Mouse (Mus musculus) stomach, embryonic 15.5 days (tissue): Measurements from ENCODE around the gene Edrf1. TPM values are rescaled to one million over a fixed set of nuclear protein-coding genes. Genes with fewer than 3 reads are reported as not detected.

Source experiments
- ATAC-seq: fragments of 200-750 bp; cut with Nextera tagmentation; 2 replicates; pipeline ENCODE4 v1.8.0; 2017; ENCODE audit warnings: low read depth, moderate number of reproducible peaks, moderate TSS enrichment; ENCODE audit not compliant: insufficient read depth, low FRiP score
- H3K27ac ChIP-seq: fragments of 300-500 bp; sonication (generic); 2 replicates; pipeline ENCODE4 v1.5.1; 2015; ENCODE audit warnings: mild to moderate bottlenecking, inconsistent platforms
- H3K27me3 ChIP-seq: fragments of 300-500 bp; sonication (generic); replicated peaks from 2 replicates; pipeline ENCODE4 v1.6.1; 2015; ENCODE audit warnings: inconsistent platforms
- H3K36me3 ChIP-seq: fragments of 300-500 bp; sonication (generic); 2 replicates; pipeline ENCODE4 v1.6.1; 2015; ENCODE audit warnings: inconsistent platforms
- H3K4me1 ChIP-seq: fragments of 300-500 bp; sonication (generic); 2 replicates; pipeline ENCODE4 v1.6.1; 2015; ENCODE audit warnings: inconsistent platforms
- H3K4me2 ChIP-seq: fragments of 300-500 bp; sonication (generic); 2 replicates; pipeline ENCODE4 v1.6.1; 2015; ENCODE audit warnings: mild to moderate bottlenecking, inconsistent platforms
- H3K4me3 ChIP-seq: fragments of 300-500 bp; sonication (generic); replicated peaks from 2 replicates; pipeline ENCODE4 v1.5.1; 2015; ENCODE audit warnings: inconsistent platforms
- H3K9ac ChIP-seq: fragments of 300-500 bp; sonication (generic); 2 replicates; pipeline ENCODE4 v1.6.1; 2015; ENCODE audit warnings: inconsistent platforms
- H3K9me3 ChIP-seq: fragments of 300-500 bp; sonication (generic); 2 replicates; pipeline ENCODE4 v1.6.1; 2016; ENCODE audit warnings: inconsistent platforms
- WGBS: fragments of 180-500 bp; shearing (Covaris S2); methylation state at CpG from one replicate; pipeline ENCODE4 v1.1.7; 2015; 5-methylcytosine and 5-hydroxymethylcytosine counted together
- polyA plus RNA-seq: library from polyadenylated mRNA; unstranded; fragments of >200 nt; fragmentation: Nextera tagmentation; extraction: Ambion mirVana; gene quantifications from 2 replicates; pipeline ENCODE4 v1.2.1, GENCODE M21; 2015

The Edrf1 gene
- polyA plus RNA-seq, 1 experiment from 2014 or later = 17.7 TPM

- no peaks in the 10 kb centered on the region for H3K4me1 ChIP-seq
- no peak overlapping the region for H3K9ac ChIP-seq
- peak overlapping the region; percentile 27; the same call in 1 of the 2 replicates for H3K4me2 ChIP-seq
- no peaks in the 10 kb centered on the region for H3K36me3 ChIP-seq
- 31% methylated on average over 11 of the region's 11 CpGs for WGBS
- no peak for ATAC-seq
- no peak overlapping the region for H3K27ac ChIP-seq
- H3K4me3 ChIP-seq = no peak overlapping the region
- no peaks in the 10 kb centered on the region for H3K9me3 ChIP-seq
- no peaks in the 10 kb centered on the region for H3K27me3 ChIP-seq
Observed at GRCm38 (mm10) chr7:133620721-133621120, 16.6 kb upstream of the Edrf1 start.

- Histone ChIP-seq H3K27me3 (no peaks in the 10 kb centered on the region), H3K4me2 (no peak overlapping the region), H3K9ac (no peak overlapping the region), H3K9me3 (no peaks in the 10 kb centered on the region), H3K4me3 (no peak overlapping the region), H3K27ac (no peak overlapping the region), H3K4me1 (0 out of 2 replicates have a peak, but pooled peaks cover 3% of the 10 kb centered on the region), H3K36me3 (no peaks in the 10 kb centered on the region)
- ATAC-seq = no peak
- 82% methylated on average over 5 of the region's 5 CpGs for WGBS
Observed at GRCm38 (mm10) chr7:133623226-133623625, 14.1 kb upstream of the Edrf1 start.

- ATAC-seq = no peak
- no peak overlapping the region for H3K27ac ChIP-seq
Observed at GRCm38 (mm10) chr7:133627184-133627936, 10.0 kb upstream of the Edrf1 start.

GRCm38 (mm10) chr7:133630821-133631220 lies 6.5 kb upstream of the Edrf1 start:
- Histone ChIP-seq H3K4me1 (0 out of 2 replicates have a peak, but pooled peaks cover 3% of the 10 kb centered on the region), H3K4me3 (no peak overlapping the region), H3K9ac (no peak overlapping the region), H3K36me3 (no peaks in the 10 kb centered on the region), H3K9me3 (no peaks in the 10 kb centered on the region), H3K4me2 (no peak overlapping the region), H3K27me3 (no peaks in the 10 kb centered on the region), H3K27ac (no peak overlapping the region)
- no peak for ATAC-seq
- 67% methylated on average over 5 of the region's 5 CpGs for WGBS

More at GRCm38 (mm10) chr7:133627184-133627936, 10.0 kb upstream of the Edrf1 start:
- H3K9ac ChIP-seq = no peak overlapping the region
- 0 out of 2 replicates have a peak, but pooled peaks cover 3% of the 10 kb centered on the region for H3K4me1 ChIP-seq
- no peak overlapping the region for H3K4me2 ChIP-seq
- WGBS = 32% methylated on average over 14 of the region's 14 CpGs
- no peaks in the 10 kb centered on the region for H3K27me3 ChIP-seq
- H3K4me3 ChIP-seq = no peak overlapping the region
- H3K36me3 ChIP-seq = no peaks in the 10 kb centered on the region
- no peaks in the 10 kb centered on the region for H3K9me3 ChIP-seq

GRCm38 (mm10) chr7:133632476-133632875 lies 4.9 kb upstream of the Edrf1 start:
- Histone ChIP-seq H3K9ac (no peak overlapping the region), H3K27ac (no peak overlapping the region), H3K36me3 (no peaks in the 10 kb centered on the region), H3K27me3 (no peaks in the 10 kb centered on the region), H3K9me3 (no peaks in the 10 kb centered on the region), H3K4me2 (no peak overlapping the region), H3K4me1 (0 out of 2 replicates have a peak, but pooled peaks cover 2% of the 10 kb centered on the region), H3K4me3 (no peak overlapping the region)
- no peak for ATAC-seq
- WGBS = 28% methylated on average over 2 of the region's 2 CpGs

- Histone ChIP-seq H3K27me3 (no peaks in the 10 kb centered on the region), H3K4me2 (no peak overlapping the region), H3K9me3 (no peaks in the 10 kb centered on the region), H3K4me3 (no peak overlapping the region), H3K27ac (peak overlapping the region; percentile 59; the same call in 1 of the 2 replicates), H3K9ac (no peak overlapping the region), H3K36me3 (no peaks in the 10 kb centered on the region), H3K4me1 (peaks cover 6% of the 10 kb centered on the region; the same call in 1 of the 2 replicates)
- 43% methylated on average over 10 of the region's 12 CpGs for WGBS
- ATAC-seq = no peak
Observed at GRCm38 (mm10) chr7:133634932-133635650, 2.3 kb upstream of the Edrf1 start.

GRCm38 (mm10) chr7:133636738-133637352 lies 498 bp upstream of the Edrf1 start:
- ATAC-seq = peak; percentile 6; the same call in 1 of the 2 replicates

GRCm38 (mm10) chr7:133638306-133638705 lies 963 bp downstream of the Edrf1 start:
- Histone ChIP-seq H3K36me3 (peaks cover 22% of the 10 kb centered on the region), H3K9me3 (no peaks in the 10 kb centered on the region), H3K4me3 (peak overlapping the region; percentile 98), H3K9ac (peak overlapping the region; percentile 99), H3K27me3 (no peaks in the 10 kb centered on the region), H3K4me2 (peak overlapping the region; percentile 84), H3K4me1 (peaks cover 6% of the 10 kb centered on the region; the same call in 1 of the 2 replicates), H3K27ac (peak overlapping the region; percentile 87; the same call in 1 of the 2 replicates)
- no peak for ATAC-seq
- 7% methylated on average over 13 of the region's 13 CpGs for WGBS

More at GRCm38 (mm10) chr7:133636738-133637352, 498 bp upstream of the Edrf1 start:
- H3K27ac ChIP-seq = peak overlapping the region; percentile 93
- peak overlapping the region; percentile 83 for H3K4me2 ChIP-seq
- H3K27me3 ChIP-seq = no peaks in the 10 kb centered on the region
- no peaks in the 10 kb centered on the region for H3K9me3 ChIP-seq
- 3% methylated on average over 21 of the region's 21 CpGs for WGBS
- H3K36me3 ChIP-seq = peaks cover 11% of the 10 kb centered on the region
- peak overlapping the region; percentile 63 for H3K9ac ChIP-seq
- H3K4me3 ChIP-seq = peak overlapping the region; percentile 98
- peaks cover 6% of the 10 kb centered on the region; the same call in 1 of the 2 replicates for H3K4me1 ChIP-seq

GRCm38 (mm10) chr7:133638821-133639220 lies 1.5 kb downstream of the Edrf1 start:
- H3K9ac ChIP-seq = peak overlapping the region; percentile 99; the same call in 1 of the 2 replicates
- H3K9me3 ChIP-seq = no peaks in the 10 kb centered on the region
- H3K4me3 ChIP-seq = peak overlapping the region; percentile 98
- peaks cover 6% of the 10 kb centered on the region; the same call in 1 of the 2 replicates for H3K4me1 ChIP-seq
- WGBS = 88% methylated on average over 13 of the region's 13 CpGs
- H3K4me2 ChIP-seq = peak overlapping the region; percentile 84
- peaks cover 24% of the 10 kb centered on the region for H3K36me3 ChIP-seq
- no peak overlapping the region for H3K27ac ChIP-seq
- no peak for ATAC-seq
- no peaks in the 10 kb centered on the region for H3K27me3 ChIP-seq

- no peak for ATAC-seq
- WGBS = 88% methylated on average over 6 of the region's 6 CpGs
Observed at GRCm38 (mm10) chr7:133645716-133646115, 8.4 kb downstream of the Edrf1 start.

GRCm38 (mm10) chr7:133662467-133662866 lies 25.1 kb downstream of the Edrf1 start:
- Histone ChIP-seq H3K27ac (no peak overlapping the region), H3K27me3 (no peaks in the 10 kb centered on the region), H3K4me3 (no peak overlapping the region), H3K4me1 (no peaks in the 10 kb centered on the region), H3K36me3 (peaks cover 67% of the 10 kb centered on the region), H3K9me3 (no peaks in the 10 kb centered on the region), H3K4me2 (no peak overlapping the region), H3K9ac (no peak overlapping the region)
- no peak for ATAC-seq
- WGBS = 77% methylated on average over 1 of the region's 1 CpGs

More at GRCm38 (mm10) chr7:133645716-133646115, 8.4 kb downstream of the Edrf1 start:
- H3K27ac ChIP-seq = no peak overlapping the region
- no peaks in the 10 kb centered on the region for H3K4me1 ChIP-seq
- H3K4me2 ChIP-seq = no peak overlapping the region
- no peak overlapping the region for H3K9ac ChIP-seq
- no peak overlapping the region for H3K4me3 ChIP-seq
- no peaks in the 10 kb centered on the region for H3K27me3 ChIP-seq
- no peaks in the 10 kb centered on the region for H3K9me3 ChIP-seq
- peaks cover 67% of the 10 kb centered on the region for H3K36me3 ChIP-seq
